Mouse (Mus musculus) cerebral cortex, adult 2 months (tissue): ENCODE results near the gene St14.

Experiments used
- WGBS: fragments of 180-500 bp; shearing (Covaris S2); methylation state at CpG from one replicate; pipeline ENCODE4 v1.1.7; 2018; 5-methylcytosine and 5-hydroxymethylcytosine counted together

St14 gene

DNA sequence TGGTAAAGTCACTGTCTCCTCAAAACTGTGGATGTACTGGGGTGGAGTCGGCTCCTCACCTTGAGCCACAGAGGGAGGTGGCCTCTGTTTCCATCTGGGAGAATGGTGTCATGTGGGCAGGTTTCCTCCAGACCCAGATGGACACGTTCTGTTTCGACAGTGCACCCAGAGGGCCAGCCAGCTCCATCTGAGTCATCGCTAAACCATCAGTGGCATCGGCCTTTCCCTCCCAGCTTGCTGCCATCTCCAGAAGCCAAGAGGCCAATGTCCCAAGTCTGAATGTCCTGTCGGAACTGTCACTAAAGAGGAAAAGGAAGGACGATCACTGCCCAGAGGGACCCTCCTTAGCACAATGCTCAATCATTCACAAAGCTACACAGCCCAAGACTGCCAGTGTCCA is 5.6 kb downstream of the St14 start:
- 84% methylated on average over 7 of the region's 7 CpGs for WGBS

GRCm38 (mm10) chr9:31122464-31123030 is 9.1 kb downstream of the St14 start:
- WGBS: 80% methylated on average over 13 of the region's 13 CpGs

DNA sequence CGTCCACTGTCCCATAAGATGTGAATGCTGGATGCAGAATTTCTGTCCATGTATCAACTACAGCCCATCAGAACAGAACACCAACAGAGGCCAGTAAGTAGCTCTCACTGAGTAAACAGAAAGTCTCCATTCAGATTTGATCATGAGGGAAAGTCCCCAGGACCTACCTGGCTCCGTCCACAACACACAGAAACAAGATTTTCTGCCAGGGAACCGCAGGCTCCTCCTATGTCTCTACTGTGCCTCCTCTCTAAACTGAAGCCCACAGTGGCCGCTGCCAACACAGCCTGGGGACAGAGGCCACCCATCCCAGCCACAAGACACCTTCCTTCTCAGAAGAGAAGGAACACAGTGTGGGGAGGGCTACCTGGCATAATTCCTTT is 11.1 kb downstream of the St14 start:
- 78% methylated on average over 4 of the region's 4 CpGs for WGBS

DNA sequence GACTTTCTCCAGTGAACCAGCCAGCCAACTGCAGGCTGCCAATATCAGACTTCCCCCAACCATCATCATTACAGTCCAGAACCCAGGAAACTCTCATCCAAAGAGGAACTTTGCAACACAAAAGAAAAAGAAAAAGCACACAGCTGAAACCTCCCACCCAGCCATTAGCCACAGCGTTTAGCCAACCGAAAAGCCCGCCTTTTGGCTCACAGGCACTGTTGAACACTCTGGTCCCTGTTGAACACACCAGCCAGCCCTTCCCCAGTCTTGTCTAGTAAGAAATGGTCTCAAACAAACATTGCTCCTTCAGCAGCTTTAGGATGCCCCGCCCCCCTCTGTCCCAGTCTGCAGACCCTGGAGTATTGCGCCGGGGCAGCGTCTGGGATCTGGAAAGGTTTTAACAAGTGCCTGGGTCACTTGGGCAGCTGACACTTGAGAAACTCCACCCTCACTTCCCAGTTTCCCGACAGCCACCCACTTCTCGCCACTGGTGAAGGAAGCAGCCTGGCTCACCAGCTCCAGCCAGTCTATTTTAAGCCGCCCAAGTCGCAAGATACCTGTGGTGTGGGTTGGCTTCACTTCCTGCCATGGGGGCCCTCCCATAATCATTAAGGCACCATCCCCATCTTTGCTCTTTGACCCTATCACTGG is 11.6 kb downstream of the St14 start:
- WGBS: 44% methylated on average over 11 of the region's 11 CpGs

DNA sequence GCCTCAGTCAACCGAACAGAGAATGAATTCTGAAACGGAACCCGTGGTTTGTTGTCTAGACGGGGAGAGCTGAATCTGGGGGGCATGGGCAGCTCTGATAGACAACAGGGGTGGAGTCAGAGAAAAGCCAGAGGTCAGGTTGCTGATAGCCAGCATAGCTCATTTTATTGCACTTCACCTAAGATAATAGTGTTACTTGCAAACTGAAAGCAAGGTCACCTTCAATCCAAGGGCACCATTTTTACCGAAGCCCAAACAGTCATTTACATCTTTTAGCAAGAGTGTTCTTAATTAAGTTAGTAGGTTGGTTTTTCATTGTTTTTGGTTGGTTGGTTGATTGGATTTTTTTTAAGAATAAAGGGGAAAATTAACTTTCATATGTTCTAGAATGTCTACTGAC is 12.2 kb downstream of the St14 start:
- whole genome bisulfite sequencing: 79% methylated on average over 5 of the region's 5 CpGs

DNA sequence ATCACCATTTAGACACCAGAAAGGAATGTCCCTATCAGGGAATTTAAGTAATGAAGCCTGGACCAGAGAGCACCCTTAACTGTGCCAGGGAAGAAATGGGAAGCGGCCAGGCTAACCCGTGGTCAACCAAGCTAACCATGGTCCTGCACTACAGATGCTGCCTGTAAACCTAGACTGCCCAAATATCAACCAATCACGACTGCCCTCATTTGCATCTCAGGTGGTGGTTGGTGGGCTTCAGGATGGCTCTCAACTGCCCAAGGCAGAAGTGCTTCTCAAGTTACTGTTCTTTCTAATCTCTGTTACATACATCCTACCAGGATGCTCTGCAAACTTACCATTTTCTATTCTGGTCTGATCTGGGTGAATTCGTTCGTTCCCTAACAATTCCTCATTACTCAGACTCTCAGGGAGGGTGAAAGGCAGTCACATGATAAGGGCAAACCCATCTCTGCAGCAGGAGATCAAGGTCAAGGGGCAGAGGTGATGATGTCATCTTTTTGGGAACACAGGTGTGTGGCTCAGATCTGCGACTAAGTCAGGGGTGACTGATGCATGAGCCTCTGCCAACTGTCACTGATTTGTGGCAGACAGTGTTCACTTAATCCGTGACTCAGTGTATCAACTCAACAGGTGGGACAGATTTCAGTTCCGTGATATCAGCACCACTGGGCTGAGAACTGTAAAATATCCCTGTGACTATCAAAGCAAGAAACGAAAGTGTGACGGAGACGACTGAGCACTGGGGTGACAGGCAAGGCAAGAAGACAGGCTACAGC is 12.9 kb downstream of the St14 start:
- 55% methylated on average over 11 of the region's 11 CpGs for WGBS

DNA sequence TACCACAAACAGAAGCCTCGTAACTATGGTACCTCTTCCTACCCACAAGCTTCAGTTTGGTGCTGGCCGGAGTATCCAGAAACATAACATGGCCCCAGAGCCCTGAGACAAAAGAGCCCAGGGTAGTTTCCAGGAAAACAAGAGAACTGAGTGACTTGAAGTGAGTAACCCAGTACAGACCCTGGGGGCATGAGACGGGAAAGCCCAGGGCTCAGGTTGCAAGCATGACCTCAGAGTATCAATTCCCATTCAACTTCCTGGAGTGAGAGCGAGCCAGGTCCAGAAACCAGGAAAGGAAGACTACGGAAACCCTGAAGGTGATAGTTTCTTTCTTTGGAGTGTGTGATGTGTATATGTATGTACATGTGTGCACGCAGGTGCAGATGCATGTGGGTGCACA is 14.2 kb downstream of the St14 start:
- 89% methylated on average over 6 of the region's 6 CpGs for WGBS

DNA sequence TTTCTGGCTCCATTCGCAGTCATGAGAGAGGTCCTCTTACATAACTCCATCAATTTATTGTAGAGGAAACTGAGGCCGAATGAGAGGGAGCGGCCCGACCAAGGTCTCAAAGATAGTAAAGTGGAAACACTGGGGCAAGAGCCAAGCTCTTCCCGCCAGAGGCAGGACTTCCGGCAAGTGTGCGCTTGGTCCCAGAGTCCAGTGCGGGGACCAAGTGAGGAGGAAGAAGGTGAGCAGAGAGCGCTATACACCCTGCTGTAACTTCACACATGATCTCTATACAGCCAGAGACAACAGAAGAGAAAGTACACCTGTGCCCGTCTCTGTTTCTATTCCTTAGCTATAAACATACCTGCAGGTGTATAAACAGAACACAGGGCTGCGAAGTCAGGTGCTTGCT is 14.6 kb downstream of the St14 start:
- WGBS: 92% methylated on average over 11 of the region's 11 CpGs

DNA sequence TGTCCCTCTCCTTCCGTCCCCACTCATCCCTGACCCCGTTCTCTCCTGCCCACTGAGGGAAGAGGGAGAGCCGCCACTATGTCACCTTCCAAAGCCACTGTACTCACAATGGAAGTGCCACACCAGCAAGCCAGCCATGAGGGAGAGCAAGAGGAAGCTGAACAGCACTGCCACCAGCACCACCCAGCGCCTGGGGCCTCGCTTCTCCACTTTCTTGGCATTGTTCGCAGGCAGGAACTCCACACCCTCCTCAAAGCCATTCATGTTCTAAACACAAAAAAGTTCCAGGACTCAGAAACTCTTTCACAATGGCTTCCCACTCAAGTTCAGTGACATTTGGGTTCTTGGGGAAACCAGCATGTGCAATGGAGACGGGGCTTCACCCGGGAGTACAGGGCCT is 23.2 kb downstream of the St14 start:
- 85% methylated on average over 8 of the region's 8 CpGs for WGBS

DNA sequence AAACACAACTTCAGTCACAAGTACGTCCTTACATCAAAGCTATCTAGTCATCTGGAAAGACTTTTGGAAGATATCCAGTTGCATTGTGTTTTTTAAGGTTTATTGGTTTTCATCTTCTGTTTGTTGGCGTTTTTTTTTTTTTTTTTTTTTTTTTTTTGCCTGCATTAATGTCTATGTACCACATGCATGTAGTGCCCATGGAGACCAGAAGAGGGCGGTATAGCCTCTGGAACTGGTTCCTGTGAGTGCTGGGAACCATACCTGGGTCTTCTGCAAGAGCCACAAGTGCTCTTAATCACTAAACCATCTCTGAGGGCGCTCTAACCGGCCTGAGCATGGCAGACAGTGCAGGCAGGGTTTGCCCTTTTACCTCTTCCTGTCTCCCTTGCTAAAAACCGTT is 33.5 kb downstream of the St14 start:
- 72% methylated on average over 6 of the region's 6 CpGs for WGBS

DNA sequence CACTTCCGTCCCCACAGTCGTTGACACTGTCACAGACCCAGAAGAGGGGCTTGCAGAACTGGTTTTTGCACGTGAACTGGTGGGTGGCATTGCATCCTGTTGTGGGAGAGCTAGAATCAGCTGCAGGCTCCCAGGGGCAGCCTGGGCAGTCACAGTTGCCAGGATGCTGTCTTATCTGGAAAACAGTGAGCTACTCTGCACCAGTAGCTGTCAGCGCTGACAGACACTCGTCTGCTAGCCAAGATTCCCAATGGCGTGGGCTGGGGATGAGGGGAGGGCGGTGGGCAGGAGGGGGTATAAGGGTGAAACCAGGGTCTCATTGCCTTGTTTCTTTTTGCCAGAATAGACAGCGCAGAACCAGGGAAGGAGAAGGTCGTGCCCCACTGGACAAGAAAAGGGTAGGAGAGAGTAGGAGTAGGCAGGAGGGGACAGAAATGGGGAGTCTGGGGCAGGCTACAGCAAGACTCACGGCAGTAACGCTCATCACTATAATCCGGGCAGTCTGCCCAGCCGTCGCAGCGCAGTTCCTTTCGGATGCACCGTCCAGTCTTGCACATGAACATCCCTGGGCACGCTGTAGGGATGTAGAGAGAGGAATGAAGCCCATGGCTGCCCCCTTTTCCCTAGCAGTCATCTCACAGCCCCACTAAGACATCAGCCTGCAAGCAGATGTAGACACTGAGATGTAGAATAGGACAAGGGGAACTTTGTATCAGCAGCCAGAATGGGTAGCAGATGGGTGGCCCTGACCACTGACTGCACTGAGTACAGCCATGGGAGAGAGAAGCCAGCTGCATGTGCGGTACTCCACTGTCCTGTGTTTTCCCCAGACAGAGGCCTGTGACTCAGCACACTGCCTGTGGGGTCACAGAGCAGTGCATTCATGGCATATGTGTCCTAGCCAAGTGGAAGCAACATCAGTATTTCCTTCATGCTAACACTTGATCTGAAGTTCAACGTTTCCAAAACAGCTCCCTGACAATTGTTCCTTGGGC is 34.3 kb downstream of the St14 start:
- 57% methylated on average over 20 of the region's 20 CpGs for WGBS

GRCm38 (mm10) chr9:31092833-31093195 is 38.8 kb downstream of the St14 start:
- WGBS: 96% methylated on average over 10 of the region's 10 CpGs

DNA sequence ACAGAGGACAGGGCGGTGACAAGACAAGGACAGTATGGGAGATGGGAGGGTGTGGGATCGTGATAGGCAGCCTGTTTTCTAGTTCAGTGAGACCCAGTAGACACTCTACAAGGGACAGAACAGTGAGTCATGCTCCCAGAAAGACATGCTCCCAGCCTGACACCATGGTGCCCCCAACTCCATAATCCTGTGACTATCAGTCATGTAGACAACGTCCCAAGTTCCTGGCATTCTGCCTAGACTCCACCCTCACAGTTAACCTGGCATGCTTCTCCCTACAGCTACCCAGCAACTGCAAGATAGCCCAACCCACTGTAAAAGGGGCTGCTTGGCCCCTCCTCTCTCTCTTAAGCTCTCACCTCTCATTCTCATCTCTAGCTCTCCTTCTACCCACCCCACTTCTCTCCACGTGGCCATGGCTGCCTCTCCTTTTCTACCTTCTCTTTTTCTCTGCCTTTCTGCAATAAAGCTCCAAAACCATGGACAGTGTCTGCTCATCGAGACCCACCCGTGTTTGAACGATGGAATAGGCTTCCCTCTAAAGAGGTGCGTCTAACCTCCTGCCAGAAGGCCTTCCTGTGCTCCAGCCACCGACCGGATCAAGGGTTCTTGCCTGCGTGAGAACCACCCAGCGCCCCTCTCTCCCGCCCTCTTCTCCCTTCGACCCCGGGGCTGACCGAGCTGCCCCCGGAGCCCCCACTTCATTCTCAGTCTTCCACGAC is 39.4 kb downstream of the St14 start:
- WGBS: 89% methylated on average over 18 of the region's 18 CpGs

- 97% methylated on average over 10 of the region's 10 CpGs for WGBS
Measured at GRCm38 (mm10) chr9:31091162-31091581, 40.5 kb downstream of the St14 start.

DNA sequence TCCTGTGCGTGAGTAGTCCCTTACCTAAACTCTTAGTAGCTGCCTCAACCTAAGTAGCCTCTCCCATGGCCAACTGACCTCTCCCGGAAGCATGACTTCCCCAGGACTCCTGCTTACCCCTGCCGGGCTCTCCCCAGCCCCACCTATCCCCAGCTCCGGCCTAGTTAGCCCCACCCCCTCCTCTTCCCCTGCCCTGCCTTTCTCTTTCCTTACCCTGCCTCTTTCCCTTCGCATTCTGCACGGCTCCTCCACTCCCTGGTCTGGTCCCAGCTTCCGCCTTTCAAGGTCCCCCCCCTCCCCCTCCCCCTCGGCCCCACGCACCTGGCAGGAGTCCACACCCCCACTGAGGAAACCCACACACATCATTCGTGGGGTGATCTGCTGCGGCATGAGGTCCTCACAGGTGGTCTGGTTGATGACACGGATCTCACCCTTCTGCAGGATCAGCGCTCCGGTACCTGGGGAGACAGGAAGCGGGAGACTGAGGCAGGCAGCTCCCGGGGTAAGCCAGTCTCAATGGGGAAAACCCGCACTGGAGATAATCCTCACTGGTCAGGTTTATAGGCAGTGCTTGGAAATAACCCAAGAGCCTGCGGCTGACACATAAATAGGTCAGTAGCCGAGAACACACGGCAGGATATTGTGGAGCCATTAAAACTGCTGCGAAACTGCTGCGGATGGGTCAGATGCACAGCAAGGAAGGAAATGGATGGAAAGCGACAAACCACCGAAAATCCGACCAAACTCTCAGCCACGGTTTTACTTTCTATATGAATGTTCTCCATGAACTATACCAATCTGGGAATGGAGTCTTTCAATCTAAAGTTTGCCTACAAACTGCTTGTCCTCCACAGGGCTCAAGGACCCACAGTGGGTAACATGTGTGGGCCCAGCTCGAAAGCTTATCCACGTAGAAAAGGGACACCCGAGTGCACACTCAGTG is 41.3 kb downstream of the St14 start:
- WGBS: 75% methylated on average over 29 of the region's 29 CpGs

DNA sequence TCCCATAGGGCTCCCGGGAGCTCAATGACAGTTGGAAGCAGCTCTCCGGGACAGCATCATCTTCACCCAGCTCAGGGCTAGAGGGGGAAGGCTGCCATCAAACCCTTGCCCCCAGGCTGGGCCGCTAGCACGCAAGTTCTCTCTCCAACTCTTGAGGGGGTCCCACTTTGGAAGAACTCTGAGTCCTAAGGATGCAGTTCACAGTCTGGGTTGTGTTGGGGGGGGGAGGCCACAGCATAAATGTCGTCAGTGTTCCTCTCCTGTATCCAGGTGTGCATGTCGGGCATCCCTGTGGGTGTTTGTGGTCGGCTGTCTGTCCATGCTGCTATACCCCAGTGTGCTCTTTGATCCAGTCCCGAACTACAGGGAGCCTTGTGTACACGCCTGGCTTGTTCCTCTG is 42.1 kb downstream of the St14 start:
- whole genome bisulfite sequencing: 87% methylated on average over 9 of the region's 9 CpGs

- 89% methylated on average over 4 of the region's 4 CpGs for WGBS
Measured at GRCm38 (mm10) chr9:31088883-31089282, 42.8 kb downstream of the St14 start.

DNA sequence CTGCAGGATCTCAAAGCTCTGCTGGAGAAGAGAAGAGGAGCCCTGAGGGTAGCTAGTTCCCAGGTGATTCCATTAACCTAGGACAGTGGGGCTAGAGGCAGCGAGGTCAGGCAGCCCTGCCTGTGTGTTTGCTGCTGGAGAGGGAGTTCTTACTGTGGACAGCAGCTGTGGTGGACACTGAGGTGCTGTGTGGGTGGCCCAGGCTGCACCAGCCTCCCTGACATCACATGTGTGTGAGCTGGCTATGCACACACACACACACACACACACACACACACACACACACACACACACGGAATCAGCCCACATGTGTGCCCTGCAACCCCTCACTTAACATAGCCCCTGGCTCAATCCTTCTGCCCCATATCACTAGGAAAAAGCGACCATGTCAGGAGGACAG is 43.5 kb downstream of the St14 start:
- WGBS: 79% methylated on average over 3 of the region's 3 CpGs

GRCm38 (mm10) chr9:31087466-31087865 is 44.2 kb downstream of the St14 start:
- 48% methylated on average over 4 of the region's 4 CpGs for WGBS

GRCm38 (mm10) chr9:31086754-31087145 is 44.9 kb downstream of the St14 start:
- 74% methylated on average over 7 of the region's 7 CpGs for WGBS
